Mouse (Mus musculus): ENCODE measurements around the gene Fam160b1. TPM values are rescaled to one million over a fixed set of nuclear protein-coding genes. Genes with fewer than 3 reads are reported as not detected.

Gene Fam160b1
- polyA plus RNA-seq, 1 experiment from 2014 or later: 20.3 TPM

GRCm38 (mm10) chr19:57320656-57321382 is 39.7 kb upstream of the Fam160b1 start:
- 51% methylated on average over 9 of the region's 9 CpGs for WGBS
- no peak for TF ChIP-seq CTCF (IDR thresholded peaks at IDR 0.05; ENCODE audit: low read depth)
- DNase-seq (peak; percentile 44), ATAC-seq (ENCODE audit: insufficient read depth) (peak; percentile 47; the same call in 1 of the 2 replicates)
- H3K9me3 ChIP-seq (ENCODE audit: low read depth, low read length): no peaks in the 10 kb centered on the region
- H3K4me1 ChIP-seq (ENCODE audit: insufficient read depth): no peaks in the 10 kb centered on the region
- H3K27me3 ChIP-seq (ENCODE audit: insufficient read depth, low read length): no peaks in the 10 kb centered on the region; the same call in 1 of the 2 replicates
- no peaks in the 10 kb centered on the region for H3K36me3 ChIP-seq (ENCODE audit: insufficient read depth)
- no peak overlapping the region for H3K27ac ChIP-seq (ENCODE audit: low read depth)
- H3K4me3 ChIP-seq (ENCODE audit: low read depth, low read length): no peak overlapping the region
- H3K4me2 ChIP-seq: no peak overlapping the region
- H3K9ac ChIP-seq: no peak overlapping the region

- Histone ChIP-seq H3K36me3 (ENCODE audit: insufficient read depth) (no peaks in the 10 kb centered on the region), H3K4me3 (ENCODE audit: low read depth, low read length) (no peak overlapping the region), H3K4me2 (no peak overlapping the region), H3K9me3 (ENCODE audit: low read depth, low read length) (no peaks in the 10 kb centered on the region), H3K27me3 (ENCODE audit: insufficient read depth, low read length) (no peaks in the 10 kb centered on the region; the same call in 1 of the 2 replicates), H3K27ac (ENCODE audit: low read depth) (no peak overlapping the region), H3K9ac (no peak overlapping the region), H3K4me1 (ENCODE audit: insufficient read depth) (no peaks in the 10 kb centered on the region)
- no peak for TF ChIP-seq CTCF (IDR thresholded peaks at IDR 0.05; ENCODE audit: low read depth)
- WGBS: 71% methylated on average over 3 of the region's 3 CpGs
- ATAC-seq (ENCODE audit: insufficient read depth) (no peak), DNase-seq (no peak)
Observed at GRCm38 (mm10) chr19:57321839-57322238, 38.6 kb upstream of the Fam160b1 start.

- no peaks in the 10 kb centered on the region for H3K9me3 ChIP-seq (ENCODE audit: low read depth, low read length)
- H3K4me1 ChIP-seq (ENCODE audit: insufficient read depth): no peaks in the 10 kb centered on the region
- no peak overlapping the region for H3K27ac ChIP-seq (ENCODE audit: low read depth)
- WGBS: 49% methylated on average over 4 of the region's 4 CpGs
- no peak for TF ChIP-seq CTCF (IDR thresholded peaks at IDR 0.05; ENCODE audit: low read depth)
- ATAC-seq (ENCODE audit: insufficient read depth): no peak
- no peak overlapping the region for H3K4me2 ChIP-seq
- no peak overlapping the region for H3K9ac ChIP-seq
- H3K36me3 ChIP-seq (ENCODE audit: insufficient read depth): no peaks in the 10 kb centered on the region
- no peaks in the 10 kb centered on the region; the same call in 1 of the 2 replicates for H3K27me3 ChIP-seq (ENCODE audit: insufficient read depth, low read length)
- H3K4me3 ChIP-seq (ENCODE audit: low read depth, low read length): no peak overlapping the region
- no peak for DNase-seq
Observed at GRCm38 (mm10) chr19:57322491-57322890, 38.0 kb upstream of the Fam160b1 start.

DNA sequence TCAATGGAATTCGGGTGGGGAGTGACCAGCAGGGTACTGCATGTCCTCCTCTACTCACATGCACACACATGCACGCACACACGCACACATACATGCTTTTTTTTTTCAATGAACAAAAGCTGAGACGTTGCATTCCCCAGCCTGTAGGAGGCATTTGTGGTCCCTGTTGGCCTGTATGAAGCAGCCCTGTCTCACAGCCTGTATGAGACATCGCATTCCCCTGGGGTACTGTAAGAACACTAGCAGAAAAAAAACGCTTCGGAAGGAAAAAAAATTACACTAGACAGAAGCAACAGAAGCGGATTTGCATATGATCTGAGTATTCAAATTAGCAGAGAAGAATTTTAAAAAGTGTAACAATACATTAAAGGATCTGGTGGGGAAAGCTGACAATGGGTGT is 37.4 kb upstream of the Fam160b1 start:
- Histone ChIP-seq H3K4me3 (ENCODE audit: low read depth, low read length) (no peak overlapping the region), H3K9ac (no peak overlapping the region)
- 0 out of 2 replicates have a peak, but pooled peaks have one; percentile 13 for TF ChIP-seq CTCF (IDR thresholded peaks at IDR 0.05; ENCODE audit: low read depth)

DNA sequence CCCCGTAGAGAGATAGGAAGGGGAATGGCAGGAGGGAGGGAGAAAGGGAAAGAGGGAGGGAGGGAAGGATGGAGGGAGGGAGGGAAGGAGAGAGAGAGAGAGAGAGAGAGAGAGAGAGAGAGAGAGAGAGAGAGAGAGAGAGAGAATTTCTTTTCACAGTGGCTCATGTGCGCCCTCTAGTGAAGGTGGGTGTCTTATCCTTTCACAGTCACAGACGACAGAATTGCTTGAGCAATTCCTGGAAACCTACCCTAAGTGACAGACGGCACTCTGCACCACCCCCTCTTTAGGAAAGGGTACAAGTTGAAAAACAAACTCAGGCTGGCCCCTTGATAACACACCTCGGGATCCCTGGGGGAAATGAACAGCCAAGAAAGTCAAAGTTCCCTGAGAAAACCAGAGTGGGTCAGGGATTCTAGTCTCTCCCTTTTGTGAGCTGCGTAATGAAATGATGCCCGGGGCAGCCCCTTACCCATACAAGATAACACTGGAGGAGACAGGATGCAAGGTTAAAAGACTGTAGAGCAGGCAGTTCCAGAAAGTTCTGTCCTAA is 34.7 kb upstream of the Fam160b1 start:
- peak; percentile 84 for TF ChIP-seq CTCF (IDR thresholded peaks at IDR 0.05; ENCODE audit: low read depth)
- H3K27me3 ChIP-seq (ENCODE audit: insufficient read depth, low read length): no peaks in the 10 kb centered on the region; the same call in 1 of the 2 replicates

More for the DNA sequence above, 37.4 kb upstream of the Fam160b1 start:
- Histone ChIP-seq H3K36me3 (ENCODE audit: insufficient read depth) (no peaks in the 10 kb centered on the region), H3K4me1 (ENCODE audit: insufficient read depth) (no peaks in the 10 kb centered on the region), H3K27me3 (ENCODE audit: insufficient read depth, low read length) (no peaks in the 10 kb centered on the region; the same call in 1 of the 2 replicates), H3K4me2 (no peak overlapping the region), H3K9me3 (ENCODE audit: low read depth, low read length) (no peaks in the 10 kb centered on the region), H3K27ac (ENCODE audit: low read depth) (no peak overlapping the region)
- DNase-seq (no peak), ATAC-seq (ENCODE audit: insufficient read depth) (no peak)
- WGBS: 78% methylated on average over 8 of the region's 8 CpGs

GRCm38 (mm10) chr19:57327679-57328078 is 32.8 kb upstream of the Fam160b1 start:
- Histone ChIP-seq H3K4me3 (ENCODE audit: low read depth, low read length) (no peak overlapping the region), H3K9me3 (ENCODE audit: low read depth, low read length) (no peaks in the 10 kb centered on the region), H3K9ac (no peak overlapping the region), H3K4me1 (ENCODE audit: insufficient read depth) (no peaks in the 10 kb centered on the region), H3K4me2 (no peak overlapping the region), H3K27me3 (ENCODE audit: insufficient read depth, low read length) (no peaks in the 10 kb centered on the region; the same call in 1 of the 2 replicates), H3K27ac (ENCODE audit: low read depth) (no peak overlapping the region), H3K36me3 (ENCODE audit: insufficient read depth) (no peaks in the 10 kb centered on the region)
- DNase-seq: no peak
- TF ChIP-seq CTCF (IDR thresholded peaks at IDR 0.05; ENCODE audit: low read depth): no peak
- ATAC-seq (ENCODE audit: insufficient read depth): no peak

More for the DNA sequence above, 34.7 kb upstream of the Fam160b1 start:
- H3K4me2 ChIP-seq: no peak overlapping the region
- no peak overlapping the region for H3K4me3 ChIP-seq (ENCODE audit: low read depth, low read length)
- 17% methylated on average over 7 of the region's 7 CpGs for WGBS
- peak; percentile 91 for DNase-seq
- H3K9me3 ChIP-seq (ENCODE audit: low read depth, low read length): no peaks in the 10 kb centered on the region
- H3K27ac ChIP-seq (ENCODE audit: low read depth): no peak overlapping the region
- no peak overlapping the region for H3K9ac ChIP-seq
- H3K36me3 ChIP-seq (ENCODE audit: insufficient read depth): no peaks in the 10 kb centered on the region
- no peaks in the 10 kb centered on the region for H3K4me1 ChIP-seq (ENCODE audit: insufficient read depth)
- ATAC-seq (ENCODE audit: insufficient read depth): no peak

GRCm38 (mm10) chr19:57328269-57328668 is 32.2 kb upstream of the Fam160b1 start:
- DNase-seq: no peak
- Histone ChIP-seq H3K36me3 (ENCODE audit: insufficient read depth) (no peaks in the 10 kb centered on the region), H3K4me1 (ENCODE audit: insufficient read depth) (no peaks in the 10 kb centered on the region), H3K9ac (no peak overlapping the region), H3K4me2 (no peak overlapping the region), H3K27ac (ENCODE audit: low read depth) (no peak overlapping the region), H3K4me3 (ENCODE audit: low read depth, low read length) (no peak overlapping the region), H3K27me3 (ENCODE audit: insufficient read depth, low read length) (no peaks in the 10 kb centered on the region; the same call in 1 of the 2 replicates), H3K9me3 (ENCODE audit: low read depth, low read length) (no peaks in the 10 kb centered on the region)
- WGBS: 92% methylated on average over 7 of the region's 7 CpGs
- ATAC-seq (ENCODE audit: insufficient read depth): no peak
- TF ChIP-seq CTCF (IDR thresholded peaks at IDR 0.05; ENCODE audit: low read depth): no peak

Measured in lung, embryonic 14.5 days (tissue).